ENCODE assay signal across 12 mouse cellular contexts in the genomic region with DNA sequence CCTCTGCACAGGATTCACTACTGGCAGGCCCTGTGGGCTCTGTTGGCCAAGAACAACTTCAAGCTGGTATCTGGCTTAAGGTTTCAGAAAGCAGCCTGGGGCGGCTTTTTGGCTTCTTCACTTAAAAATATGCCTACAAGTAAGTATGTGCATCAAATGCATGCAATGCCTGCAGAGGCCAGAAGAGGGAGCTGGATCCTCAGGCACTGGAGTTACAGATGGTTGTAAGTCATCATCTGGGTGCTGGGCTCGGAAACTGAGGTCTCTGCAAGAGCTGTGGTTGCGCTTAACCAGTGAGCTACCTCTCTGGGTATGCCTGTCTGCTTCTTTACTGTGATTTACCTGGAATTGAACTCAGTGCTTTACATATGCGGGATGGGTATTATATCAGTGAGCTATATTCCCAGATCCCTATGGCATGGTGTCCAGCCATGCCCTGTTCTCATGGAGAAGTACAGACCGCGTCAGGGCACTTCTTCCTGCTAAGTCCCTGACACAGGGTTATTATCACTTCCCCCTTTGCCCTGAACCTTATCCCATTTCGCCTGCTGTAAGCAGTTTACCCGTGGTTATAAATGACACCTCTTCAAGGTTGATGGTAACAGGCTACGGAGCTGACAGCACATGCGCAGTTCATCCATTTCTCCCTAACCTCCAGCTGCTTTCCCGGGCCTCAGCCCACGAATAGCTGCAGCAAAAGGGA. TPM values are rescaled to one million over a fixed set of nuclear protein-coding genes. Genes with fewer than 3 reads are reported as not detected.
DNase-seq lines count a peak whose midpoint lies in the region; ATAC-seq and TF ChIP-seq lines count a peak whose summit lies in the region.
"Had no signal": no experiment of that assay in that cellular context is flagged by ENCODE, and none has a peak within 500 bp of the region (broad histone marks: within the 10 kb centered on the region; RNA-seq: fewer than 3 reads in every experiment).

No protein-coding gene starts in this region.

- H3K4me2 ChIP-seq in liver, embryonic 11.5 days, result no peak overlapping the region
- H3K4me2 ChIP-seq in intestine, postnatal 0 days (replicated peaks; ENCODE audit: low read depth), result 0 out of 2 replicates have a peak overlapping the region, but pooled peaks have one; percentile 4
- no peak overlapping the region for H3K4me2 ChIP-seq in hindbrain, embryonic 12.5 days (replicated peaks)
- H3K4me2 ChIP-seq: embryonic facial prominence, embryonic 12.5 days; limb, embryonic 15.5 days had no signal

- no peak for ATAC-seq in liver, embryonic 11.5 days (replicated peaks; ENCODE audit: low FRiP score)
- ATAC-seq in intestine, postnatal 0 days, result peak; percentile 76
- ATAC-seq in hindbrain, embryonic 12.5 days (ENCODE audit: low FRiP score), result no peak
- ATAC-seq: inflammation-experienced regulatory T-cells, adult 6 months had no signal

- no peak for TF ChIP-seq POLR2A in ES-Bruce4 (IDR thresholded peaks at IDR 0.05; ENCODE audit: insufficient read depth, low read length)

- H3K9me3 ChIP-seq in liver, embryonic 11.5 days (ENCODE audit: control insufficient read depth, low read length), result no peaks in the 10 kb centered on the region
- H3K9me3 ChIP-seq in ES-Bruce4 (replicated peaks; ENCODE audit: control insufficient read depth, insufficient read depth, low read length, poor library complexity, severe bottlenecking), result 0 out of 2 replicates have a peak, but pooled peaks cover 2% of the 10 kb centered on the region
- H3K9me3 ChIP-seq in intestine, postnatal 0 days (ENCODE audit: control insufficient read depth), result no peaks in the 10 kb centered on the region
- no peaks in the 10 kb centered on the region for H3K9me3 ChIP-seq in hindbrain, embryonic 12.5 days (replicated peaks)
- H3K9me3 ChIP-seq: limb, embryonic 15.5 days had no signal

- DNase-seq in cerebellum, postnatal 10 days, result peak; percentile 23 to 32
- no peak for DNase-seq in cerebellum, adult 8-10 months
- peak; percentile 13 for DNase-seq in liver
- DNase-seq in liver, embryonic 11.5 days (ENCODE audit: low spot score), result no peak
- no peak for DNase-seq in heart, postnatal 14 days
- DNase-seq: B cell, adult 2 months had no signal

- WGBS in liver, embryonic 11.5 days, result 69% methylated on average over 12 of the region's 12 CpGs
- WGBS in intestine, postnatal 0 days, result 50% methylated on average over 12 of the region's 12 CpGs
- 83% methylated on average over 12 of the region's 12 CpGs for WGBS in hindbrain, embryonic 12.5 days

- no peak overlapping the region for H3K27ac ChIP-seq in liver, embryonic 11.5 days (ENCODE audit: low read depth, low read length)
- H3K27ac ChIP-seq in ES-Bruce4 (ENCODE audit: insufficient read depth, low read length), result no peak overlapping the region
- peak overlapping the region; percentile 62; the same call in 1 of the 2 replicates for H3K27ac ChIP-seq in intestine, postnatal 0 days (ENCODE audit: low read depth, low read length)
- no peak overlapping the region for H3K27ac ChIP-seq in hindbrain, embryonic 12.5 days
- H3K27ac ChIP-seq: embryonic facial prominence, embryonic 12.5 days; limb, embryonic 15.5 days had no signal

- peaks cover 4% of the 10 kb centered on the region; the same call in 1 of the 2 replicates for H3K4me1 ChIP-seq in liver, embryonic 11.5 days (replicated peaks; ENCODE audit: control insufficient read depth, insufficient read depth, low read length)
- peaks cover 3% of the 10 kb centered on the region for H3K4me1 ChIP-seq in ES-Bruce4 (ENCODE audit: control insufficient read depth, insufficient read depth, low read length)
- no peaks in the 10 kb centered on the region; the same call in 1 of the 2 replicates for H3K4me1 ChIP-seq in intestine, postnatal 0 days (replicated peaks; ENCODE audit: control insufficient read depth, insufficient read depth, low read length)
- H3K4me1 ChIP-seq in hindbrain, embryonic 12.5 days, result peaks cover 6% of the 10 kb centered on the region

- no peak for TF ChIP-seq EP300 in ES-Bruce4 (IDR thresholded peaks at IDR 0.05; ENCODE audit: insufficient read depth, low read depth, low read length)

- intact Hi-C loops in heart, postnatal 14 days (cut with DNase I), result no loop called here

- no peaks in the 10 kb centered on the region for H3K36me3 ChIP-seq in liver, embryonic 11.5 days (ENCODE audit: control insufficient read depth, insufficient read depth, low read length)
- no peaks in the 10 kb centered on the region for H3K36me3 ChIP-seq in ES-Bruce4 (ENCODE audit: control insufficient read depth, insufficient read depth, low read length, poor library complexity, severe bottlenecking)
- no peaks in the 10 kb centered on the region for H3K36me3 ChIP-seq in intestine, postnatal 0 days (ENCODE audit: control insufficient read depth, insufficient read depth)
- no peaks in the 10 kb centered on the region for H3K36me3 ChIP-seq in hindbrain, embryonic 12.5 days
- H3K36me3 ChIP-seq: embryonic facial prominence, embryonic 12.5 days; limb, embryonic 15.5 days had no signal

- no peaks in the 10 kb centered on the region for H3K27me3 ChIP-seq in liver, embryonic 11.5 days (replicated peaks; ENCODE audit: control insufficient read depth, insufficient read depth, low read length)
- H3K27me3 ChIP-seq in ES-Bruce4 (ENCODE audit: control insufficient read depth, insufficient read depth, low read length, poor library complexity, severe bottlenecking), result no peaks in the 10 kb centered on the region
- no peaks in the 10 kb centered on the region for H3K27me3 ChIP-seq in intestine, postnatal 0 days (replicated peaks; ENCODE audit: control insufficient read depth, insufficient read depth, low read length)
- no peaks in the 10 kb centered on the region for H3K27me3 ChIP-seq in hindbrain, embryonic 12.5 days
- H3K27me3 ChIP-seq: embryonic facial prominence, embryonic 12.5 days; limb, embryonic 15.5 days had no signal

- no peak overlapping the region for H3K4me3 ChIP-seq in liver, embryonic 11.5 days (ENCODE audit: low read depth, low read length)
- H3K4me3 ChIP-seq in ES-Bruce4 (ENCODE audit: low read depth, low read length), result no peak overlapping the region
- H3K4me3 ChIP-seq in intestine, postnatal 0 days (ENCODE audit: low read depth, low read length), result no peak overlapping the region
- no peak overlapping the region for H3K4me3 ChIP-seq in hindbrain, embryonic 12.5 days
- H3K4me3 ChIP-seq: embryonic facial prominence, embryonic 12.5 days; limb, embryonic 15.5 days had no signal

- TF ChIP-seq CTCF in ES-Bruce4 (IDR thresholded peaks at IDR 0.05; ENCODE audit: low read depth, low read length), result peak; percentile 48
- TF ChIP-seq CTCF in intestine, postnatal 0 days (IDR thresholded peaks at IDR 0.05; ENCODE audit: low read depth), result peak; percentile 58

- no peak overlapping the region for H3K9ac ChIP-seq in liver, embryonic 11.5 days (ENCODE audit: low read depth, low read length)
- no peak overlapping the region for H3K9ac ChIP-seq in ES-Bruce4 (ENCODE audit: low read depth, poor library complexity, severe bottlenecking)
- H3K9ac ChIP-seq in intestine, postnatal 0 days (ENCODE audit: low read depth, low read length), result no peak overlapping the region
- no peak overlapping the region for H3K9ac ChIP-seq in hindbrain, embryonic 12.5 days
- H3K9ac ChIP-seq: embryonic facial prominence, embryonic 12.5 days; limb, embryonic 15.5 days had no signal

RNA-seq across cellular contexts. Expression of gene Slc46a3, which starts 16.3 kb away (rescaled TPM):
- 13.9 and 14.1 TPM in 2 replicates for polyA plus RNA-seq in liver, embryonic 11.5 days (2014; fragmentation: Nextera tagmentation; extraction: Ambion mirVana)
- polyA plus RNA-seq in ES-Bruce4 (2011; ENCODE audit: insufficient read depth, insufficient read length, low read depth, missing spikeins), result 2.5 and 3.9 TPM in 2 replicates
- 263 and 296 TPM in 2 replicates for polyA plus RNA-seq in intestine, postnatal 0 days (2015; fragmentation: Nextera tagmentation; extraction: Ambion mirVana)
- polyA plus RNA-seq in hindbrain, embryonic 12.5 days (2016; fragmentation: Nextera tagmentation; extraction: Ambion mirVana), result 3.5 and 3.6 TPM in 2 replicates
- 1 to 10 TPM; 6.1 to 8.1 TPM for total RNA-seq in heart, postnatal 14 days (2021)

RNA-seq across cellular contexts. Expression of gene Mtus2, which starts 46.2 kb away (rescaled TPM):
- 3.2 and 3.9 TPM in 2 replicates for polyA plus RNA-seq in liver, embryonic 11.5 days (2014; fragmentation: Nextera tagmentation; extraction: Ambion mirVana)
- polyA plus RNA-seq in ES-Bruce4 (2011; ENCODE audit: insufficient read depth, insufficient read length, low read depth, missing spikeins), result 2.4 and 4.7 TPM in 2 replicates
- 14.0 and 15.8 TPM in 2 replicates for polyA plus RNA-seq in intestine, postnatal 0 days (2015; fragmentation: Nextera tagmentation; extraction: Ambion mirVana)
- polyA plus RNA-seq in hindbrain, embryonic 12.5 days (2016; fragmentation: Nextera tagmentation; extraction: Ambion mirVana), result 48.9 and 49.7 TPM in 2 replicates
- 10 to 100 TPM; 76.9 to 89.0 TPM for total RNA-seq in heart, postnatal 14 days (2021)

RNA-seq across cellular contexts. Expression of gene Pomp, which starts 50.7 kb away (rescaled TPM):
- 430 and 458 TPM in 2 replicates for polyA plus RNA-seq in liver, embryonic 11.5 days (2014; fragmentation: Nextera tagmentation; extraction: Ambion mirVana)
- polyA plus RNA-seq in ES-Bruce4 (2011; ENCODE audit: insufficient read depth, insufficient read length, low read depth, missing spikeins), result 249 and 270 TPM in 2 replicates
- polyA plus RNA-seq in intestine, postnatal 0 days (2015; fragmentation: Nextera tagmentation; extraction: Ambion mirVana), result 492 and 500 TPM in 2 replicates
- polyA plus RNA-seq in hindbrain, embryonic 12.5 days (2016; fragmentation: Nextera tagmentation; extraction: Ambion mirVana), result 469 and 476 TPM in 2 replicates
- total RNA-seq in heart, postnatal 14 days (2021), result 100 to 1,000 TPM; 114 to 129 TPM

Comparison
In these comparisons a context has a peak if more than half of its experiments do, and no peak if none do; other contexts are left out.
1. DNase-seq: peak in cerebellum, postnatal 10 days (2 of 2) and liver (single experiment); none in cerebellum, adult 8-10 months (single experiment), liver, embryonic 11.5 days (single experiment) and heart, postnatal 14 days (0 of 2).
2. RNA of gene Slc46a3, which starts 16.3 kb away (polyA plus RNA-seq): 263 to 296 TPM in intestine, postnatal 0 days; 13.9 to 14.1 TPM in liver, embryonic 11.5 days, 3.5 to 3.6 TPM in hindbrain, embryonic 12.5 days and 2.5 to 3.9 TPM in ES-Bruce4; every median in the first group is over 10 times any median in the second.